Mouse (Mus musculus): ENCODE results near the gene Scn8a. TPM values are rescaled to one million over a fixed set of nuclear protein-coding genes. Genes with fewer than 3 reads are reported as not detected.
A peak's percentile ranks its signal among the peaks of the same experiment; 100 is the strongest.

Gene Scn8a
- polyA plus RNA-seq, 1 experiment: not detected

DNA sequence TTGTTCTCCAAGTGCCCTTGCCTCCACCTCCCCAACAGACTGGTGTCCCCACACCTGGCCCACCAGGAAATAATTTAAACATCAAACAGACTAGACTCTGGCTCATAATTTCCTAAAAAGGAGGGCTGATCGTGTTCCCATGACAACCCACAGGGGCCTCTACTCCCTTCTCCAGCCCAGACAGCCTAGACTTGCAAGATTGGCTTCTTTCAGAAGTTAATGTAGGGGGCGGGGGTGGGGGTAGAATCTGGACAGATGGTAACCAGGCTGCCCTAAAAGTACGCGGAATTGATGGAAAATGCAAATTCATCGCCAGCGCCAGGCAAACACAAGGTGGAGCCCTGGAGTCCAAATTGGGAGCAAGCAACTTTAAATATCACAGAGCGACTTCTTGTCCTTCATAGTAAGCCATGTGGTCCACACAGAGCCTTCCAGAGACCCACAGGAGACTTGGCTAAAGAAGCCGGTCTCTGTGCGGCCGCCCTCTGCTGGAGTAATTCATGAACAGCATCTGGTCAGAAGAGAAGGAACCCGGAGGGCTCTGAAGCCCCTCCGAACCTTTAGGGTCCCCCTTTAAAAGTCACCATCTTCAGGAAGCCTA is 31.0 kb upstream of the Scn8a start:
- no peaks in the 10 kb centered on the region for H3K79me2 ChIP-seq (ENCODE audit: control insufficient read depth, insufficient read depth)
- no peak overlapping the region for H3K4me3 ChIP-seq
- no peak overlapping the region for H3ac ChIP-seq (ENCODE audit: control insufficient read depth, insufficient read length)
- H3K4me2 ChIP-seq (ENCODE audit: low read depth): peak overlapping the region; percentile 24
- H3K36me3 ChIP-seq (ENCODE audit: control insufficient read depth, insufficient read depth): no peaks in the 10 kb centered on the region
- H3K27me3 ChIP-seq (ENCODE audit: control insufficient read depth, insufficient read depth, insufficient read length): peaks cover 44% of the 10 kb centered on the region
- no peak for TF ChIP-seq MYOD1 (IDR thresholded peaks at IDR 0.05; ENCODE audit: control insufficient read depth in 1 of 3, insufficient read length in 2 of 3, low read depth in 2 of 3)
- no peak for TF ChIP-seq MYOG (IDR thresholded peaks at IDR 0.05; ENCODE audit: control insufficient read depth in 1 of 3, insufficient read depth in 1 of 3, insufficient read length in 2 of 3, low read depth in 2 of 3)
- no peak for TF ChIP-seq MAX (IDR thresholded peaks at IDR 0.05; ENCODE audit: low read depth)
- TF ChIP-seq CEBPB (IDR thresholded peaks at IDR 0.05; ENCODE audit: insufficient read depth, poor library complexity, severe bottlenecking): no peak
- TF ChIP-seq POLR2A (IDR thresholded peaks at IDR 0.05; ENCODE audit: insufficient read length, low read depth): no peak
- no peak for TF ChIP-seq TCF3 (IDR thresholded peaks at IDR 0.05; ENCODE audit: insufficient read length, low read depth)
- no peak for TF ChIP-seq REST (IDR thresholded peaks at IDR 0.05; ENCODE audit: insufficient read depth, insufficient read length)
- TF ChIP-seq E2F4 (IDR thresholded peaks at IDR 0.05; ENCODE audit: insufficient read depth): no peak
- TF ChIP-seq TCF12 (IDR thresholded peaks at IDR 0.05; ENCODE audit: insufficient read depth, poor library complexity, severe bottlenecking): no peak
- TF ChIP-seq SRF (IDR thresholded peaks at IDR 0.05; ENCODE audit: control insufficient read depth, insufficient read length, low read depth): no peak
- no peak for TF ChIP-seq POLR2AphosphoS2 (IDR thresholded peaks at IDR 0.05; ENCODE audit: insufficient read length, low read depth)
- TF ChIP-seq USF1 (IDR thresholded peaks at IDR 0.05; ENCODE audit: low read depth): no peak

DNA sequence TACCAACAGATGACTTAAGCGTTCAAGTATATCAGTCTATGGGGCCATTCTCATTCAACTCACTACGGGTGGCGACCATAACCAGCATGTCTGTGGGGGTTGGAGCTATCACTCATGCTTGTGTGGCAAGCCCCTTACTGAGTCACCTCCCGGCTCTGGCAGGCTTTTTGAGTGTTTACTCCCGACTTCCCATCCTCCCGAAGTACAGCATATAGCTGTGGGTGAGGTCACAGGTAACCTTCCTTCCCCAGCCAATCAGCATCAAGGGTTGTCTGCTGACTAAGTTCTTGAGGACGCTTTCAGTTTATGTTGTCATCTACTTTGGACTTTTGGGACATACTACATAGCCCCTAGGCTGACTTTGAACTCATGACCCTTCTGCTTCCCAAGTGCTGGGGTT is 25.3 kb upstream of the Scn8a start:
- Histone ChIP-seq H3K36me3 (ENCODE audit: control insufficient read depth, insufficient read depth) (no peaks in the 10 kb centered on the region), H3ac (ENCODE audit: control insufficient read depth, insufficient read length) (no peak overlapping the region), H3K4me3 (no peak overlapping the region), H3K4me2 (ENCODE audit: low read depth) (no peak overlapping the region), H3K79me2 (ENCODE audit: control insufficient read depth, insufficient read depth) (no peaks in the 10 kb centered on the region), H3K27me3 (ENCODE audit: control insufficient read depth, insufficient read depth, insufficient read length) (no peaks in the 10 kb centered on the region)
- TF ChIP-seq MYOG (IDR thresholded peaks at IDR 0.05; ENCODE audit: control insufficient read depth in 1 of 3, insufficient read depth in 1 of 3, insufficient read length in 2 of 3, low read depth in 2 of 3) (no peak), TCF3 (IDR thresholded peaks at IDR 0.05; ENCODE audit: insufficient read length, low read depth) (no peak), MYOD1 (IDR thresholded peaks at IDR 0.05; ENCODE audit: control insufficient read depth in 1 of 3, insufficient read length in 2 of 3, low read depth in 2 of 3) (no peak), REST (IDR thresholded peaks at IDR 0.05; ENCODE audit: insufficient read depth, insufficient read length) (no peak), POLR2A (IDR thresholded peaks at IDR 0.05; ENCODE audit: insufficient read length, low read depth) (no peak), POLR2AphosphoS2 (IDR thresholded peaks at IDR 0.05; ENCODE audit: insufficient read length, low read depth) (no peak), MAX (IDR thresholded peaks at IDR 0.05; ENCODE audit: low read depth) (no peak), CEBPB (IDR thresholded peaks at IDR 0.05; ENCODE audit: insufficient read depth, poor library complexity, severe bottlenecking) (no peak), SRF (IDR thresholded peaks at IDR 0.05; ENCODE audit: control insufficient read depth, insufficient read length, low read depth) (no peak)

GRCm38 (mm10) chr15:100845049-100845879 is 24.4 kb upstream of the Scn8a start:
- Histone ChIP-seq H3K27me3 (ENCODE audit: control insufficient read depth, insufficient read depth, insufficient read length) (no peaks in the 10 kb centered on the region), H3K36me3 (ENCODE audit: control insufficient read depth, insufficient read depth) (no peaks in the 10 kb centered on the region), H3K4me3 (no peak overlapping the region), H3K79me2 (ENCODE audit: control insufficient read depth, insufficient read depth) (no peaks in the 10 kb centered on the region), H3ac (ENCODE audit: control insufficient read depth, insufficient read length) (no peak overlapping the region), H3K4me2 (ENCODE audit: low read depth) (peak overlapping the region; percentile 41)
- TF ChIP-seq POLR2A (IDR thresholded peaks at IDR 0.05; ENCODE audit: insufficient read length, low read depth) (no peak), SRF (IDR thresholded peaks at IDR 0.05; ENCODE audit: control insufficient read depth, insufficient read length, low read depth) (no peak), TCF3 (IDR thresholded peaks at IDR 0.05; ENCODE audit: insufficient read length, low read depth) (peak; percentile 97), TCF12 (IDR thresholded peaks at IDR 0.05; ENCODE audit: insufficient read depth, poor library complexity, severe bottlenecking) (peak; percentile 84), MAX (IDR thresholded peaks at IDR 0.05; ENCODE audit: low read depth) (no peak), REST (IDR thresholded peaks at IDR 0.05; ENCODE audit: insufficient read depth, insufficient read length) (peak; percentile 8), POLR2AphosphoS2 (IDR thresholded peaks at IDR 0.05; ENCODE audit: insufficient read length, low read depth) (no peak), MYOD1 (IDR thresholded peaks at IDR 0.05; ENCODE audit: control insufficient read depth in 1 of 3, insufficient read length in 2 of 3, low read depth in 2 of 3) (peak; percentile 23 to 99 (median 99)), USF1 (IDR thresholded peaks at IDR 0.05; ENCODE audit: low read depth) (no peak), MYOG (IDR thresholded peaks at IDR 0.05; ENCODE audit: control insufficient read depth in 1 of 3, insufficient read depth in 1 of 3, insufficient read length in 2 of 3, low read depth in 2 of 3) (peak; percentile 86 to 100 (median 99)), CEBPB (IDR thresholded peaks at IDR 0.05; ENCODE audit: insufficient read depth, poor library complexity, severe bottlenecking) (no peak), E2F4 (IDR thresholded peaks at IDR 0.05; ENCODE audit: insufficient read depth) (peak; percentile 44)

GRCm38 (mm10) chr15:100847193-100847592 is 22.5 kb upstream of the Scn8a start:
- Histone ChIP-seq H3K27me3 (ENCODE audit: control insufficient read depth, insufficient read depth, insufficient read length) (peaks cover 7% of the 10 kb centered on the region), H3K4me2 (ENCODE audit: low read depth) (no peak overlapping the region), H3K4me3 (no peak overlapping the region), H3K79me2 (ENCODE audit: control insufficient read depth, insufficient read depth) (no peaks in the 10 kb centered on the region), H3K36me3 (ENCODE audit: control insufficient read depth, insufficient read depth) (no peaks in the 10 kb centered on the region), H3ac (ENCODE audit: control insufficient read depth, insufficient read length) (no peak overlapping the region)
- no peak for TF ChIP-seq TCF12 (IDR thresholded peaks at IDR 0.05; ENCODE audit: insufficient read depth, poor library complexity, severe bottlenecking)
- no peak for TF ChIP-seq TCF3 (IDR thresholded peaks at IDR 0.05; ENCODE audit: insufficient read length, low read depth)
- TF ChIP-seq SRF (IDR thresholded peaks at IDR 0.05; ENCODE audit: control insufficient read depth, insufficient read length, low read depth): no peak
- no peak for TF ChIP-seq MAX (IDR thresholded peaks at IDR 0.05; ENCODE audit: low read depth)
- no peak for TF ChIP-seq MYOG (IDR thresholded peaks at IDR 0.05; ENCODE audit: control insufficient read depth in 1 of 3, insufficient read depth in 1 of 3, insufficient read length in 2 of 3, low read depth in 2 of 3)
- no peak for TF ChIP-seq USF1 (IDR thresholded peaks at IDR 0.05; ENCODE audit: low read depth)
- no peak for TF ChIP-seq CEBPB (IDR thresholded peaks at IDR 0.05; ENCODE audit: insufficient read depth, poor library complexity, severe bottlenecking)
- TF ChIP-seq POLR2A (IDR thresholded peaks at IDR 0.05; ENCODE audit: insufficient read length, low read depth): no peak
- TF ChIP-seq MYOD1 (IDR thresholded peaks at IDR 0.05; ENCODE audit: control insufficient read depth in 1 of 3, insufficient read length in 2 of 3, low read depth in 2 of 3): no peak
- no peak for TF ChIP-seq POLR2AphosphoS2 (IDR thresholded peaks at IDR 0.05; ENCODE audit: insufficient read length, low read depth)
- no peak for TF ChIP-seq REST (IDR thresholded peaks at IDR 0.05; ENCODE audit: insufficient read depth, insufficient read length)
- no peak for TF ChIP-seq E2F4 (IDR thresholded peaks at IDR 0.05; ENCODE audit: insufficient read depth)
